Mouse (Mus musculus) heart, embryonic 13.5 days (tissue): ENCODE results near the gene Hoxd10. TPM values are rescaled to one million over a fixed set of nuclear protein-coding genes. Genes with fewer than 3 reads are reported as not detected.

Source experiments
- ATAC-seq: fragments of 200-750 bp; cut with Nextera tagmentation; 2 replicates; pipeline ENCODE4 v1.8.0; 2017; ENCODE audit warnings: moderate TSS enrichment; ENCODE audit not compliant: insufficient number of reproducible peaks, low FRiP score, low TSS enrichment; ENCODE audit errors: extremely low read depth
- H3K27ac ChIP-seq: fragments of 300-500 bp; sonication (generic); replicated peaks from 2 replicates; pipeline ENCODE4 v1.5.1; 2015; ENCODE audit warnings: moderate library complexity, mild to moderate bottlenecking, inconsistent platforms
- H3K27me3 ChIP-seq: fragments of 300-500 bp; sonication (generic); replicated peaks from 2 replicates; pipeline ENCODE4 v1.6.1; 2015; ENCODE audit warnings: mild to moderate bottlenecking, inconsistent platforms
- H3K36me3 ChIP-seq: fragments of 300-500 bp; sonication (generic); 2 replicates; pipeline ENCODE4 v1.6.1; 2015; ENCODE audit warnings: mild to moderate bottlenecking, inconsistent platforms
- H3K4me1 ChIP-seq: fragments of 300-500 bp; sonication (generic); 2 replicates; pipeline ENCODE4 v1.6.1; 2015; ENCODE audit warnings: inconsistent platforms
- H3K4me2 ChIP-seq: fragments of 300-500 bp; sonication (generic); 2 replicates; pipeline ENCODE4 v1.6.1; 2015; ENCODE audit warnings: inconsistent platforms, mild to moderate bottlenecking, moderate library complexity
- H3K4me3 ChIP-seq: fragments of 300-500 bp; sonication (generic); 2 replicates; pipeline ENCODE4 v1.5.1; 2015; ENCODE audit warnings: moderate library complexity, mild to moderate bottlenecking, inconsistent platforms
- H3K9ac ChIP-seq: fragments of 300-500 bp; sonication (generic); 2 replicates; pipeline ENCODE4 v1.6.1; 2015; ENCODE audit warnings: inconsistent platforms, mild to moderate bottlenecking, moderate library complexity
- H3K9me3 ChIP-seq: fragments of 300-500 bp; sonication (generic); 2 replicates; pipeline ENCODE4 v1.6.1; 2016; ENCODE audit warnings: inconsistent platforms
- WGBS: fragments of 180-500 bp; shearing (Covaris S2); methylation state at CpG from one replicate; pipeline ENCODE4 v1.1.7; 2015; ENCODE audit warnings: mixed read lengths; 5-methylcytosine and 5-hydroxymethylcytosine counted together
- polyA plus RNA-seq: library from polyadenylated mRNA; unstranded; fragments of >200 nt; fragmentation: Nextera tagmentation; extraction: Ambion mirVana; gene quantifications from 2 replicates; pipeline ENCODE4 v1.2.1, GENCODE M21; 2015

Hoxd10 gene
- polyA plus RNA-seq, 1 experiment from 2014 or later, result 0.08 TPM

DNA sequence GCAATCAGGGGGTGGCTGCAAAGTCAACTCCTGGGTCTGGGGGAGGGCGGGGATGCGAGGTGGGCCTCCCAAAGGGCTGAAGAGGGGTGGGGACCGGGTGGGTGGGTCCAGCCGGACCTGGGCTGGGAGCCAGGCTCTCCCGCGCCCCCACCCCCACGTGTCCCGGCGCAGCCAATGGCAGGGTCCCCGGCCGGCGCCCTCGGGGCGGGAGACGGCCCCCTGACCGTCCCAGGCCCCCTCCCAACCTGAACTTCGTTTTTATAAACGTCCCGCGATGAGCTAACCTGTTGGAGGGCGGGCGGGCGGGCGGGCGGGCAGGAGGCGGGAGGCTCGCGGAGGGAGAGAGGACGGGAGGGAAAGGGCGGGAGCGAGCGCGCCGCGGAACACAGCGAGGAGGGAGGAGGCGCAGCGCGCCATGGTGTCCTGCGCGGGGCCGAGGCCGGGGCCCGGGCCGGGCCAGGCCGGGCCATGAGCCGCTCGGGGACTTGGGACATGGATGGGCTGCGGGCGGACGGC lies 23.8 kb upstream of the Hoxd10 start, which contains the start of gene Hoxd13:
Gene Hoxd13, plus strand, starts transcription at position 469 of the 516 bp plus-strand sequence.
- WGBS, result 2% methylated on average over 28 of the region's 51 CpGs
- ATAC-seq, result peak; percentile 54
- Histone ChIP-seq H3K4me1 (peaks cover 16% of the 10 kb centered on the region), H3K36me3 (no peaks in the 10 kb centered on the region), H3K9ac (peak within 1 kb of the TSS; percentile 52; the same call in 1 of the 2 replicates), H3K27me3 (peaks cover 99% of the 10 kb centered on the region), H3K4me2 (peak within 1 kb of the TSS; percentile 76), H3K9me3 (no peaks in the 10 kb centered on the region), H3K4me3 (peak within 1 kb of the TSS; percentile 55), H3K27ac (no peak within 1 kb of the TSS)

DNA sequence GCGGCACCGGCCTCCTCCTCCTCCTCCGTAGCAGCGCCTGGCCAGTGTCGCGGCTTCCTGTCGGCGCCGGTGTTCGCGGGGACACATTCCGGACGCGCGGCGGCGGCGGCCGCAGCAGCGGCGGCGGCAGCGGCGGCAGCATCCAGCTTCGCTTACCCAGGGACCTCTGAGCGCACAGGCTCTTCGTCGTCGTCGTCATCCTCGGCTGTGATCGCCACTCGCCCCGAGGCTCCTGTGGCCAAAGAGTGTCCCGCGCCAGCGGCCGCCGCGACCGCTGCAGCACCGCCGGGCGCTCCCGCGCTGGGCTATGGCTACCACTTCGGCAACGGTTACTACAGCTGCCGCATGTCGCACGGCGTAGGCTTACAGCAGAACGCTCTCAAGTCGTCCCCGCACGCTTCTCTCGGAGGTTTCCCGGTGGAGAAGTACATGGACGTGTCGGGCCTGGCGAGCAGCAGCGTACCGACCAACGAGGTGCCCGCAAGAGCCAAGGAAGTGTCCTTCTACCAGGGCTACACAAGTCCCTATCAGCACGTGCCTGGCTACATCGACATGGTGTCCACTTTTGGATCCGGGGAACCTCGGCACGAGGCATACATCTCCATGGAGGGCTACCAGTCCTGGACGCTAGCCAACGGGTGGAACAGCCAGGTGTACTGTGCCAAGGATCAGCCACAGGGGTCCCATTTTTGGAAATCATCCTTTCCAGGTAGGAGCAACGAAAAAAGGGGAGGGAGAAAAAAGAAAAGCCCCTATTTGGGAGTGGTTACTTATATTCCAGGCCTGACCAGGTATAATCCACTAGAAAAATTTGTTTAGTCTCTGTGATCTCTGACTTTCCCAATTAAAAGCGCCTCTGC lies 23.1 kb upstream of the Hoxd10 start:
- no peak; the same call in 1 of the 2 replicates for ATAC-seq
- WGBS, result under 1% methylated on average over 70 of the region's 74 CpGs
- Histone ChIP-seq H3K27me3 (peaks cover 99% of the 10 kb centered on the region), H3K36me3 (no peaks in the 10 kb centered on the region), H3K4me2 (peak overlapping the region; percentile 76), H3K9ac (peak overlapping the region; percentile 52; the same call in 1 of the 2 replicates), H3K4me3 (peak overlapping the region; percentile 55), H3K27ac (no peak overlapping the region), H3K4me1 (peaks cover 17% of the 10 kb centered on the region), H3K9me3 (no peaks in the 10 kb centered on the region)

DNA sequence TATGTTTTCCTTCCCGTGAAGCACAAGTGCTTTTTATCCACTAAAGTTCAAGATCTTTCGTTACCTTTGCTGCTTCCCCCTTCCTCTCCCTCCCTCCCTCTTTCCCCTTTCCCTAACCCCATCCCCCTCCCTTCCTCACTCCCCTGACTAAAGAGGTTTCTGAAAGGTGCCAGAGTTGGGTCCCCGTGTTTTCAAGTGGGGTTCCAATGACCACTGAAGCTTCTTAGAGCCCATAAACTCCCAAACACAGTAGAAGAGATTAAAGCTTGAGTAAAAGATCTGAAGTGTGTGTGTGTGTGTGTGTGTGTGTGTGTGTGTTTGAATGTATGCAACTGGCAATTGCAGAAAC lies 22.5 kb upstream of the Hoxd10 start:
- no peak overlapping the region for H3K4me2 ChIP-seq
- no peak for ATAC-seq
- no peaks in the 10 kb centered on the region for H3K9me3 ChIP-seq
- no peak overlapping the region for H3K9ac ChIP-seq
- H3K4me3 ChIP-seq, result no peak overlapping the region
- H3K27ac ChIP-seq, result no peak overlapping the region
- 0% methylated on average over 3 of the region's 3 CpGs for WGBS
- no peaks in the 10 kb centered on the region for H3K36me3 ChIP-seq
- H3K27me3 ChIP-seq, result peaks cover 99% of the 10 kb centered on the region
- H3K4me1 ChIP-seq, result peaks cover 17% of the 10 kb centered on the region

DNA sequence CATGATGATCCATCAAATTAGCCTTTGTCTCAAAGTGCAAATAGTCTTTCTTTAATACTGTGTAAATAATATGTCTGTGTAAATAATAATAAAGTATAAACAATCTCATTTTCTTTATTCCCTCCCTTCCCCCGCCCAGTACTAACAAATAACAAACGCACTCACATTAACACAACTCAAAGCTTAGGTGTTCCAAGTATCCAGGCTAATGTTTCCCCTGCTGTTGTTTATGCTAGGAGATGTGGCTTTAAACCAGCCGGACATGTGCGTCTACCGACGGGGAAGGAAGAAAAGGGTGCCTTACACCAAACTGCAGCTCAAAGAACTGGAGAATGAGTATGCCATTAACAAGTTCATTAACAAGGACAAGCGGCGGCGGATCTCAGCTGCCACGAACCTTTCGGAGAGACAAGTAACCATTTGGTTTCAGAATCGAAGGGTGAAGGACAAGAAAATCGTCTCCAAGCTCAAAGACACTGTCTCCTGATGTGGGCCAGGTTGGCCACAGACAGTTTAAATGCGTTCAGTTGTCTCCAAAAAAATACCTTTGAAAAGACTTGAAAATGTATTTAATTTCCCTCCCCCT lies 22.0 kb upstream of the Hoxd10 start:
- H3K27me3 ChIP-seq, result peaks cover 99% of the 10 kb centered on the region
- WGBS, result 2% methylated on average over 14 of the region's 14 CpGs
- peaks cover 17% of the 10 kb centered on the region for H3K4me1 ChIP-seq
- no peak overlapping the region for H3K4me2 ChIP-seq
- no peak overlapping the region for H3K4me3 ChIP-seq
- no peak overlapping the region for H3K9ac ChIP-seq
- ATAC-seq, result no peak
- no peak overlapping the region for H3K27ac ChIP-seq
- no peaks in the 10 kb centered on the region for H3K9me3 ChIP-seq
- H3K36me3 ChIP-seq, result no peaks in the 10 kb centered on the region

DNA sequence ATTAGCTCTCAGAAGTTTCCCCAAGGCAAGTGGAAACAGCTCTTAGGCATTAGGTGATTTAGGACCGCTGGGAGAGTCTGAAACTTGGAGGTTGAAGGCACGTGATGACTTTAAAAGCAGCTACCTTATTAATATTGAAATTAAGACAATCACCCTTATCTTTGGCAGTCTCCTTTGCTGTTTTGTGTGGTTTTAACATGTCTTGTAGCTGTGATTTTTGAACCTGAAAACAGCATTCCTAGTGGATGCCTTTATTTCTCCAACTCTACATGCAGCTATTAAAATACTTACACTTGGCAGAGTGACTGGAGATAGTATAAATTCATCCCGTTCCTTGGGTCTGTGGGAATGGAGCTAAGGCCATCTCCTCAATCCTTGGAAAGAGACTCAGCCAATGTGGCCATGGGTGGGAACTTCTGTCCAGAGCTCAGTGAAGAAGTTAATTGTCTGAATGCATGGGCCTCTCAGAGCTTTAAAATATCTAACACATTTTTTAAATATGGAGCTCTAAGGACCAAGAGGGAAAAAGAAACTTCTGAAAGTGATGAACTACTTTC lies 21.0 kb upstream of the Hoxd10 start:
- no peak overlapping the region for H3K9ac ChIP-seq
- H3K36me3 ChIP-seq, result no peaks in the 10 kb centered on the region
- peaks cover 99% of the 10 kb centered on the region for H3K27me3 ChIP-seq
- no peak overlapping the region for H3K4me2 ChIP-seq
- no peaks in the 10 kb centered on the region for H3K9me3 ChIP-seq
- H3K4me1 ChIP-seq, result peaks cover 17% of the 10 kb centered on the region
- no peak overlapping the region for H3K4me3 ChIP-seq
- 2% methylated on average over 3 of the region's 3 CpGs for WGBS
- ATAC-seq, result no peak
- H3K27ac ChIP-seq, result no peak overlapping the region

DNA sequence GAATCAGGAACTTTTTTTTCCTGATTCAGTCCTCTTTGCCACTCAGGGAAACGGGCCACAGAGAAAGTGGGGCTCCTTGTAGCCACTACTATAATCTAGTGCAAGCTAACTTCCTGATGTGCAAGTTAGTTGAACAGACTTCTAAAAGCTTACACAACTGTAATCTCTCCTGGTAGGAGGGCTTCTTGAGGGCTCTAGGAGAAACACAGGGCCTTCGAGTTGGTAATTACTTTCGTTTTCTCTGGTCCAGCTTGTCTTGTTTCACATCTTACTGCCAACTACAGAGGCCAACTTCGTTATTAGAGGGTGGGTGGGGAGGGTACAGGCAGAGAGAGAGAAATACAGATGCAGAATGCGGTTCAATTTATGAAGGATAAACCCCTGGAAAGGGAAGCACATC lies 19.9 kb upstream of the Hoxd10 start:
- Histone ChIP-seq H3K4me1 (peaks cover 17% of the 10 kb centered on the region), H3K36me3 (no peaks in the 10 kb centered on the region), H3K27me3 (peaks cover 99% of the 10 kb centered on the region), H3K9me3 (no peaks in the 10 kb centered on the region), H3K9ac (no peak overlapping the region), H3K27ac (no peak overlapping the region), H3K4me3 (no peak overlapping the region), H3K4me2 (peak overlapping the region; percentile 74; the same call in 1 of the 2 replicates)
- 10% methylated on average over 5 of the region's 5 CpGs for WGBS
- ATAC-seq, result no peak

DNA sequence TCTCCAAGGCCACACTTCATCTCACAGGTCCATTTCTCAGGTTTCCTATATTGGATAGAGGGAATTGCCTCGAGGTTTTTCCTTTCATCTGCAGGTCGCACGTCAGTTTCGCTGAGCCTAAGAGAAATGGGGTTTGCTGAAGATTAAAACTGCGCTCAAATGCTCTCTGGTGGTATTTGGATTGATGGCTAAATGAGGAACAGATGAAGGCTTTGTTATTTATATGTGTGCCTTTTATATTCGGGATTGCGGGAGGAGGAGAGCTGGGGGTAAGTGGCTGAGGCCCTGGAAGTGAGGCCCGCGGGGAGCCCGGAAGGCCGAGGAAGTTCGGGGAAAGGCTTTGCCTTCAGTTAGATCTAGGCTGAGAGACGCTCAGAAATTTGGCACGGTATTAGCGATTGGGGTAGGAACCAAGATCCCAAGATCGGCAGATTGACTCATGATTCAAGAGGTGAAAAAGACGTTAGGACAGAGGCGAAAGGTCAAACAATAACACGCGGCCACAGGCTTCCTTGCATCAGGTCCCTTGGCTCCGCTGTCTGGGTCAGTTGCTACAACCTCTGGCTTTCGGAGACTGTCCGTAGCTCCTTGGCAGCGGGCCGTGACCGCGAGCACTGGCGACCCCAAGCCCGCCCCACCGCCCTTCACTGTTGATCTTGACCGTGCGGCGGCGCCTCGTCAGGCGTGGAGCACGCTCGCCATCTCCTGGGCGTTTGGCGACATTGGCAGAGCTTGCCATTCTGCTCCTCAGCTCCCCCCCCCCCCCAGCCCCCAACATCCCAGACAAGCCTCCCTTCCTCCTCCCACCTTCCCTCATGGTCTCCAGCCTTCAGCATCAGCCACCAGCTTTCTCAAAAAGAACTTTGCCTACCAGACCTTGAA lies 19.0 kb upstream of the Hoxd10 start:
- no peaks in the 10 kb centered on the region for H3K9me3 ChIP-seq

DNA sequence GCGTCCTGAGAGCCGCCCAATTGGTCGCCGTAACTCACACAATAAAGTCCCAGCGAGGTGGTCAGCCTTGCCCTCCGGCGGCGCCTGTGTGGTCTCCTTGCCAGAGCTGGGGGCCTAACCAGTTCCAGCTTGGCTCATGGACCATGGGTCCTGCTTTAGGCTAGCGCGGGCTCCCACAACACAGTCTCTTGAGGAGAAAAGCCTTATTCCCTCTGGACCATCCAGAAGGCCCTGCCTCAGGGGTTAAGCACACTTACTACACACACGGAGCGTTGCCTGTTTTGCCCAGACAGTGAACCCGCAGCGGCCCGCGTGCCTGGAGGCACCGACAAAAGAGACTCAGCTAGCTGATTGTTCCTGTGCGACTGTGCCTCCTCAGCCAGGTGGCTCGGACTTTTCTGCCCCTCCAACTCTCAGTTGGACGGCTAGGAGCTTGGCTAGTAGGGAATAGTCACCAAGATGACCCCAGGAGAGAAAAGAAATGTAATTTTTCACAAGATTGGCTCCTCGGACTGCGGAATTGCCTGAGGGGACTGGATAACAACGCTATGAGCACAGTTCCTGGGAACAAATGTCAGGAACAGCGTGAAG lies 17.8 kb upstream of the Hoxd10 start:
- Histone ChIP-seq H3K4me2 (no peak overlapping the region), H3K27ac (no peak overlapping the region), H3K36me3 (no peaks in the 10 kb centered on the region), H3K9me3 (no peaks in the 10 kb centered on the region), H3K9ac (no peak overlapping the region), H3K4me1 (peaks cover 5% of the 10 kb centered on the region; the same call in 1 of the 2 replicates), H3K27me3 (peaks cover 99% of the 10 kb centered on the region), H3K4me3 (no peak overlapping the region)
- WGBS, result 2% methylated on average over 24 of the region's 24 CpGs
- ATAC-seq, result no peak

More for the DNA sequence above, 19.0 kb upstream of the Hoxd10 start:
- peaks cover 15% of the 10 kb centered on the region for H3K4me1 ChIP-seq
- H3K27me3 ChIP-seq, result peaks cover 99% of the 10 kb centered on the region
- peak overlapping the region; percentile 74 for H3K4me2 ChIP-seq
- peak overlapping the region; percentile 49 for H3K4me3 ChIP-seq
- no peak overlapping the region for H3K27ac ChIP-seq
- ATAC-seq, result no peak
- H3K9ac ChIP-seq, result peak overlapping the region; percentile 47; the same call in 1 of the 2 replicates
- H3K36me3 ChIP-seq, result no peaks in the 10 kb centered on the region
- WGBS, result 2% methylated on average over 40 of the region's 40 CpGs

DNA sequence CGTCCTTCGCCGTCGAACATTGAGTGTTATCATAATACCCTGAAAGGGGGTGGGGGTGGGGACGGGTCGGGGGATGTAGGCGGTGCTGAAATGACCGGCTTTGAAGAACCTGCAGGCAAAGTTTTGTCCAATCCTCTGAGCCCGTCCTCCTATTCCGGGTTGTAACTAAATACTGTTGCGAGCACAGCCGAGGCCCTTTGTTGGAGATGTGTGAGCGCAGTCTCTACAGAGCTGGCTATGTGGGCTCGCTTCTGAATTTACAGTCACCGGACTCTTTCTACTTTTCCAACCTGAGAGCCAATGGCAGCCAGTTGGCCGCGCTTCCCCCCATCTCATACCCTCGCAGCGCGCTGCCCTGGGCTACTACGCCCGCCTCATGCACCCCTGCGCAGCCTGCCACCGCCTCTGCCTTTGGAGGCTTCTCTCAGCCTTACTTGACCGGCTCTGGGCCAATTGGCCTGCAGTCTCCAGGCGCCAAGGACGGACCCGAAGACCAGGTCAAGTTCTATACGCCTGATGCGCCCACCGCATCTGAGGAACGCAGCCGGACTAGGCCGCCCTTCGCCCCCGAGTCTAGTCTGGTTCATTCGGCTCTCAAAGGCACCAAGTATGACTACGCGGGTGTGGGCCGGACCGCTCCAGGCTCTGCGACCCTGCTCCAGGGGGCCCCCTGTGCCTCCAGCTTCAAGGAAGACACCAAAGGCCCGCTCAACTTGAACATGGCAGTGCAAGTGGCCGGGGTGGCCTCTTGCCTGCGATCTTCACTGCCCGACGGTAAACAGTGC lies 16.7 kb upstream of the Hoxd10 start, which contains the start of gene Hoxd12:
Gene Hoxd12, plus strand, starts transcription at position 133 of the 785 bp plus-strand sequence.
- WGBS, result 2% methylated on average over 47 of the region's 47 CpGs
- H3K27ac ChIP-seq, result no peak within 1 kb of the TSS
- peaks cover 99% of the 10 kb centered on the region for H3K27me3 ChIP-seq
- no peak within 1 kb of the TSS for H3K9ac ChIP-seq
- no peak for ATAC-seq
- peaks cover 13% of the 10 kb centered on the region for H3K4me1 ChIP-seq
- H3K36me3 ChIP-seq, result no peaks in the 10 kb centered on the region
- no peak within 1 kb of the TSS for H3K4me2 ChIP-seq
- no peak within 1 kb of the TSS for H3K4me3 ChIP-seq
- H3K9me3 ChIP-seq, result no peaks in the 10 kb centered on the region
